Mouse (Mus musculus) urinary bladder, postnatal 10 days (tissue): ENCODE results near the gene Catip.

ENCODE experiments used
- DNase-seq: peaks from one replicate; pipeline ENCODE4 v3.0.0; 2022; ENCODE audit warnings: low spot score

Catip gene

GRCm38 (mm10) chr1:74343161-74343560, 18.7 kb upstream of the Catip start:
- DNase-seq = no peak

GRCm38 (mm10) chr1:74344163-74344916, 17.6 kb upstream of the Catip start:
- DNase-seq = no peak

GRCm38 (mm10) chr1:74351185-74351769, 10.6 kb upstream of the Catip start:
- no peak for DNase-seq

GRCm38 (mm10) chr1:74352532-74353096, 9.3 kb upstream of the Catip start:
- DNase-seq = no peak

GRCm38 (mm10) chr1:74353453-74354229, 8.3 kb upstream of the Catip start:
- no peak for DNase-seq

- no peak for DNase-seq
These were observed 4.4 kb upstream of the Catip start for GRCm38 (mm10) chr1:74357531-74357930.

GRCm38 (mm10) chr1:74359952-74360517, 1.9 kb upstream of the Catip start:
- DNase-seq = no peak

GRCm38 (mm10) chr1:74362325-74363229, 669 bp downstream of the Catip start:
- DNase-seq = no peak

GRCm38 (mm10) chr1:74363437-74363836, 1.5 kb downstream of the Catip start:
- no peak for DNase-seq

GRCm38 (mm10) chr1:74364270-74364669, 2.4 kb downstream of the Catip start:
- no peak for DNase-seq

- no peak for DNase-seq
These were observed 6.2 kb downstream of the Catip start for GRCm38 (mm10) chr1:74367886-74368645.

GRCm38 (mm10) chr1:74370040-74370439, 8.1 kb downstream of the Catip start:
- no peak for DNase-seq

- DNase-seq = no peak
These were observed 11.5 kb downstream of the Catip start for GRCm38 (mm10) chr1:74373372-74373771.

GRCm38 (mm10) chr1:74374980-74375379, 13.1 kb downstream of the Catip start, which contains the start of gene Slc11a1:
Gene Slc11a1, plus strand, starts transcription at chr1:74375195.
- DNase-seq = no peak

GRCm38 (mm10) chr1:74375561-74375960, 13.7 kb downstream of the Catip start:
- no peak for DNase-seq

GRCm38 (mm10) chr1:74376396-74376795, 14.5 kb downstream of the Catip start:
- DNase-seq = no peak

GRCm38 (mm10) chr1:74379058-74379504, 17.2 kb downstream of the Catip start:
- no peak for DNase-seq

- DNase-seq = no peak
These were observed 18.6 kb downstream of the Catip start for GRCm38 (mm10) chr1:74380484-74380883.

GRCm38 (mm10) chr1:74381588-74382021, 19.7 kb downstream of the Catip start:
- DNase-seq = no peak

- no peak for DNase-seq
These were observed 21.5 kb downstream of the Catip start for GRCm38 (mm10) chr1:74383385-74383784.
